Mouse (Mus musculus) effector memory CD4-positive, alpha-beta T cell, adult 5 months (primary cell): Measurements from ENCODE around the gene Pgm3. TPM values are rescaled to one million over a fixed set of nuclear protein-coding genes. Genes with fewer than 3 reads are reported as not detected.

ENCODE experiments used
- polyA plus RNA-seq: library from polyadenylated mRNA; unstranded; fragments of 100-300 nt; shearing (Covaris generic); gene quantifications from one replicate; pipeline ENCODE4 v1.2.1, GENCODE M21; 2017

Gene Pgm3
- 15.1 TPM for polyA plus RNA-seq

DNA sequence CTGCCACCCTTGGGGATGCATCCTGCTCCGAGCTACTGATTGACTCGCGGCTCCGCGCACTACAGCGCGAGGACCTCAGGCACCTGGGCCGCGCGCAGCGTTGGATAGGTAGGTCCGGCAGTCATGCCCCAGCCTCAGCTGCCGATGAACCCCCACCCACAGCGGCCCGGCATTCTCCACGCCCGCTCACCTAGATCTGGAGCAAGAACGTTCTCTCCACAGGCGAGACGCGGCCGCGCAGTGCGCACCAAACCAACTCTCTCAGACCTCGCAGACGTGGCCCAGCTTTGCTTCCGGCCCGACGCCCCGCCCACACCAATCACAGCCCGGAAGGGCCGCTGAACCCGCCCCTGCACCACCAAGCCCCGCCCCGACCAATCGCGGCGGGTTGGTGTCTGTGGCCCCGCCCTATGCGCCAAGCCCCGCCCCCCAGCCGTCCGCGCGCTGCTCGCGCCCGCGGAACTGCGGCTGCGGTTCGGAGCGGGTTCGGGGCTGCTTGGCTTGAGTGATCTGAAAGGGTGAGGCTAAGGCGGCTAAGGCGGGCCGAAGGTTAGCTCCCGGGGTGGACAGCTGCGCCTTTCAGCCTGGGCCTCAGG lies at the start of gene Pgm3, which contains the start of gene Rwdd2a:
Gene Pgm3, minus strand, starts transcription at position 303 of the 596 bp plus-strand sequence.
Gene Rwdd2a, plus strand, starts transcription at position 452 of the 596 bp plus-strand sequence.

Other genes with a start within 250 kb of the Pgm3 start
- gene Ube2cbp, start 106.9 kb downstream of the Pgm3 start, polyA plus RNA-seq = 4.8 TPM
- gene Dop1a, start 104.7 kb downstream of the Pgm3 start, polyA plus RNA-seq = 63.4 TPM
- gene Rwdd2a, start 149 bp upstream of the Pgm3 start, polyA plus RNA-seq = 2.2 TPM
- gene Me1, start 124.1 kb upstream of the Pgm3 start, polyA plus RNA-seq = not detected
- 0.11 TPM for gene Prss35, start 171.8 kb upstream of the Pgm3 start, polyA plus RNA-seq